Mouse (Mus musculus): Measurements from ENCODE around the gene Got1. TPM values are rescaled to one million over a fixed set of nuclear protein-coding genes. Genes with fewer than 3 reads are reported as not detected.
"Not testable (repeated sequence)": the region's sequence is repeated elsewhere in the genome, so short reads cannot be mapped to it uniquely, and the experiment has no call there.

Gene Got1
- total RNA-seq, 2 experiments from 2014 or later = 316 to 792 TPM

GRCm38 (mm10) chr19:43520402-43520801, 4.0 kb downstream of the Got1 start:
- no peak for TF ChIP-seq CTCF (IDR thresholded peaks at IDR 0.05)
- peak overlapping the region; percentile 89 for H3K4me3 ChIP-seq
- no peak for DNase-seq
- intact Hi-C loops (cut with DNase I) = loop anchor here (10.0 kb wide), 1 partner anchor 1346 kb away; no protein-coding TSS in a partner anchor
- peak overlapping the region; percentile 79 for H3K27ac ChIP-seq

- intact Hi-C loops (cut with DNase I) = no loop called here
- no peak for TF ChIP-seq CTCF (IDR thresholded peaks at IDR 0.05)
These were observed 5.2 kb downstream of the Got1 start for GRCm38 (mm10) chr19:43519226-43519625.

GRCm38 (mm10) chr19:43518261-43518660, 6.1 kb downstream of the Got1 start:
- Histone ChIP-seq H3K4me3 (no peak overlapping the region), H3K27ac (peak overlapping the region; percentile 66; the same call in 1 of the 2 replicates)
- intact Hi-C loops (cut with DNase I) = no loop called here
- no peak for TF ChIP-seq CTCF (IDR thresholded peaks at IDR 0.05)
- DNase-seq = no peak

More at GRCm38 (mm10) chr19:43519226-43519625, 5.2 kb downstream of the Got1 start:
- peak overlapping the region; percentile 66 for H3K27ac ChIP-seq
- DNase-seq = peak; percentile 7
- peak overlapping the region; percentile 41 for H3K4me3 ChIP-seq

GRCm38 (mm10) chr19:43517808-43518207, 6.6 kb downstream of the Got1 start:
- DNase-seq = peak; percentile 12
- no peak for TF ChIP-seq CTCF (IDR thresholded peaks at IDR 0.05)
- intact Hi-C loops (cut with DNase I) = no loop called here
- H3K27ac ChIP-seq = no peak overlapping the region
- peak overlapping the region; percentile 38; the same call in 1 of the 2 replicates for H3K4me3 ChIP-seq

GRCm38 (mm10) chr19:43517320-43517719, 7.1 kb downstream of the Got1 start:
- DNase-seq = peak; percentile 8
- TF ChIP-seq CTCF (IDR thresholded peaks at IDR 0.05) = no peak
- Histone ChIP-seq H3K4me3 (peak overlapping the region; percentile 38), H3K27ac (peak overlapping the region; percentile 70)
- intact Hi-C loops (cut with DNase I) = no loop called here

GRCm38 (mm10) chr19:43516397-43517035, 7.9 kb downstream of the Got1 start:
- no peak for DNase-seq
- Histone ChIP-seq H3K4me3 (peak overlapping the region; percentile 38), H3K27ac (peak overlapping the region; percentile 70)
- TF ChIP-seq CTCF (IDR thresholded peaks at IDR 0.05) = no peak
- intact Hi-C loops (cut with DNase I) = no loop called here

GRCm38 (mm10) chr19:43515668-43516396, 8.6 kb downstream of the Got1 start:
- peak overlapping the region; percentile 70 for H3K27ac ChIP-seq
- peak overlapping the region; percentile 38 for H3K4me3 ChIP-seq
- intact Hi-C loops (cut with DNase I) = no loop called here
- no peak for TF ChIP-seq CTCF (IDR thresholded peaks at IDR 0.05)
- DNase-seq = no peak

GRCm38 (mm10) chr19:43513874-43514273, 10.5 kb downstream of the Got1 start:
- no peak overlapping the region for H3K4me3 ChIP-seq
- no peak overlapping the region for H3K27ac ChIP-seq
- TF ChIP-seq CTCF (IDR thresholded peaks at IDR 0.05) = no peak
- DNase-seq = no peak
- intact Hi-C loops (cut with DNase I) = no loop called here

DNA sequence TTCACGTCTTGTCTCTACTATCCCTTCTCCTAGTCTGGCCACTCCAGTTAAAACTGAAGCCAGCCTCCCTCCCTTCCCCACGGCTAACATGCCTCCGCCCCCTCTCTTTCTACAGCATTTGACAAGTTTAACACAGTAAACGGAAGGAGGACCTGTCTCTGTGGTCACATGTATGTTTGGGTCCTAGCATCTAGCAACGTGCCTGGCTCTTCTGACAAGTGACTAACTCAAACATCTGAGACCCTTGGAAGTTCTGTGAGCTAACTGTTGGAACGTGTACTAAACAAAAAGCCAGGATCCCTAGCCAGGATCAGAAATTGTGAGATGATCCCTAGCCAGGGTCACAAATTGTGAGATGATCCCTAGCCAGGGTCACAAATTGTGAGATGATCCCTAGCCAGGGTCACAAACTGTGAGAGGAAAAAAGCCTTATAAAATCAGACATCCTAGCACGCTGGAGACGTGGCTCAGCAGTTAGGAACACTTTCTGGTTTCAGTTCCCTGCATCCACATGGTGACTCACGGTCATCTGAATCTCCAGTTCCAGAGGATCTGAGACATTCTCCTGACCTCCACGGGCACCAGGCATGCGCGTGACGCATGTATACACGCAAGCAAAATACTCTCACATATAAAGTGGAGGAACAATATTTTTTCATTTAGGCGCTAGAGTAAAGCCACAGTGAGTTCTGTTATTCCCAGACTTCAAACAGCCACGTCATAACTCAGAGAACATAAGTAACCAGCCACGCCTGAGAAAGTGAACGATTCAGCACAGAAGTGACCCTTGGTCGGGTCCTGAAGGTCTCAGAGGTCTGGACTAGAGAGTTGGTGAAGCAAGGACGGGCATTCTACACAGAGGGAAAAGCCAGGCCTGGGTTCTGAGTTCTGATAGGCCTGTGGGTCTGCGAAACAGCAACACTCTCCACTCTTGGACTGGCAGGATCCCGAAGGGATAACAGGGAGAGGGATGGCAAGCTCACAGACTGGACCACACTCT, 12.5 kb downstream of the Got1 start:
- H3K27ac ChIP-seq = peak overlapping the region; percentile 69
- DNase-seq = no peak
- no peak overlapping the region for H3K4me3 ChIP-seq
- intact Hi-C loops (cut with DNase I) = no loop called here
- TF ChIP-seq CTCF (IDR thresholded peaks at IDR 0.05) = no peak

DNA sequence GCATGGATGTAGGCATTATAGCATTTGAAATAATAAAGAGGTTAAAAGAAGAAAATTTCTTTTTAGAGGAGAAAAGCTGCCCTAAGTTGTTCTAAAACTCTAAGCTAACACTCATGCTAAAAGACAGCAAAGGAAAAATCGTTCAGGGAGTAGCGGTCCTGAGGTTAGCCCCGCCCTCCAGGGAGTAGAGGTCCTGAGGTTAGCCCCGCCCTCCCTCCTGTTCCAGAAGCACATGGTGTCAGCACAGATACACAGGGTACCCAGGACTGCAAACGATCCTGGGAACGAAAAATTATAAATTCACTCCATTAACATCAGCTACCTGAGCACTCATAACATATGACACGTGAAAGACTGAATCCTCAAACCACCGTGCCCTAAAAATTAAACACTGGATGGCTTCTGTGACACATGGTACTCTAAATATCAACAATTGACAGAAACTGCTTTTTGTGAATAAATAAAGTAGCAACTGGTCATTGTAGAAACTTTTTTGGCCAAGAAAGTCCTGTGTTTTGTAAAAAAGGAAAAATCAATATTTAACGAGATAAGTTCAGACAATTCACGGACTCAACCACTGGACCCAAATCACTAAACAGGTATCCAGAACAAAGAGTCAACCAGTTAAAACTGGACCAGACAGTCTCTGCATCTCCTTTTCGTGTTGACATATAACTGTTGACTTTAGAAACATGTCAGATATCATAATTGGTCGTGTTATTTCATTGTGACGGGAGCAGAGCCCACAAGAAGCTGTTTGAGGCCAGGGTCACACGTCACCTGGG, 13.8 kb downstream of the Got1 start:
- TF ChIP-seq CTCF (IDR thresholded peaks at IDR 0.05) = no peak
- Histone ChIP-seq H3K27ac (peak overlapping the region; percentile 69), H3K4me3 (no peak overlapping the region)
- DNase-seq = no peak
- intact Hi-C loops (cut with DNase I) = no loop called here

DNA sequence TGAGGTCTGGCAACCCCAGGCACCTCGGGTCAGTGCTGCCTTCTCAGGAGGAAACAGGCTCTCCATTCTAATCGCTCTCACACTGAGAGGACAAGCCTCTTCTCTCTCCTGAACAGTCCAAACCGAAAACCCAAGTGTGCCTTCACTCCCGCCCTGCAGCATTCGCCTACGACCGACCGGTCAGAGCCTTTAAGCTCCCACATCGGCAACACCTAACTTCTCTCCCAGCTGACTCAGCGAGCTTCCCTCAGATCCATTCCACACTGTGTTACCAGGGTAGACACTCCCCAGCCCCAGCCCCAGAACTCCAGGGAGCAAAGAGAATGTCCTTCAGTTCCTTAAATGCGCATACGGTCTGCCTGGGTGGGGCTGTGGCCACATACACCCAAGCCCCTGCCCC, 19.0 kb downstream of the Got1 start:
- H3K4me3 ChIP-seq = no peak overlapping the region
- no peak overlapping the region for H3K27ac ChIP-seq
- intact Hi-C loops (cut with DNase I) = no loop called here
- no peak for DNase-seq
- TF ChIP-seq CTCF (IDR thresholded peaks at IDR 0.05) = no peak

DNA sequence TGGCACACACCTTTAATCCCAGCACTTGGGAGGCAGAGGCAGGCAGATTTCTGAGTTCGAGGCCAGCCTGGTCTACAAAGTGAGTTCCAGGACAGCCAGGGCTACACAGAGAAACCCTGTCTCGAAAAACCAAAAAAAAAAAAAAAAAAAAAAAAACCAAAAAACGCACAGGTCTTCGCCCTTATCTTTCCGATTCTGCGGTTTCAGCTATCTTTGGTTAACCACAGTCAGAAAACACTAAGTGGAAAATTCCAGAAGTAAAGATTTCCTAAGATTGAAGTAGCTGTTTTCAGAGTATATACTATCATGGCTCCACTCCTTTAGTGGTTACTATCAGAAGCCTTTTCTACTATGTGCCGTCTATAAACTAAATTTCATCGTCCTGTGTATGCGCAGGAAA, 20.8 kb downstream of the Got1 start:
- intact Hi-C loops (cut with DNase I); H3K27ac ChIP-seq; H3K4me3 ChIP-seq; DNase-seq: not testable (repeated sequence)

Data from gastrocnemius, adult 2 months (tissue).